Mouse (Mus musculus) T-helper 2 cell (primary cell): ENCODE data around the gene Itpkb.

ENCODE experiments used
- in situ Hi-C: fragments of 300-600 bp; cut with MboI, MseI; formaldehyde crosslinking; loops from one replicate; pipeline ENCODE4 v1.15.1; 2025; ENCODE audit warnings: high pct_unique_total_duplicates

Gene Itpkb

DNA sequence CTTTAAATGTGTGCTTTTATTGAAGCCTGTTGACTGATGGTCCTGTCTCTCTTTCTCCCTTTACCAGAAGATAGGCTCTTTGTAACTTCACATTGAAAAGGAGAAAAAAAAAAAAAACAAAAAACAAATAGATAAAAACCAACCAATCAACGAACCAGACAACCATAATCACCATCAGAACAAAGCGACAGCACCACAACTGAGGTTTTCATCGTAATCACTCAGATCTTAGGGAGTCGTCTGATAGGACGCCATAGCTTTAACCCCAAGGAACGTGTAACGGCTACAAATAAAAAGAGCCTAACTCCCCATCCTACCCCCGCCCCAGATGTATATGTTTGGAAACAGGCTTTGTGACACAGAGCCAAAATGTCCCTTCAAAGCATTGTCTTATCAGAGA, 8.1 kb downstream of the Itpkb start:
- in situ Hi-C loops, result loop anchor here (25.0 kb wide), 1 partner anchor 1801 kb away; the partner anchor contains the start of gene Kif26b

DNA sequence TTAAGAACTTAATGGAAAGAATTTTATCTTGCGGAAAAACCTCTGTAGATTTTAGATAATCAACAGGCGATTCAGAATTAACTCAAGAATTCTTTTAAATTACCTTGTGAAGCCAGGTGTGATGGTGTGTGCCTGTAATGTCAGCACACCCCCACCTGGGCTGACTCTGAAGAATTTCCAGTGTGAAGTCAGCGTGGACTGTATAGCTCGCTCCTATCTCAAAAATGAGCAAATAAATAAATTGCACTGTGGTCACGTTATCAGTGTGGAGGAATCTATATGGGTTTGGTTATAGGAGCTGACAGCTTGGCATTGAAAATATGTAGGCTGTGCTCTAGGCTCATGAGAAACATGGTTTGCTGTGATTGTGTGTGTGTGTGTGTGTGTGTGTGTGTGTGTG, 8.9 kb downstream of the Itpkb start:
- in situ Hi-C loops, result loop anchor here (25.0 kb wide), 1 partner anchor 1802 kb away; the partner anchor contains the start of gene Kif26b

DNA sequence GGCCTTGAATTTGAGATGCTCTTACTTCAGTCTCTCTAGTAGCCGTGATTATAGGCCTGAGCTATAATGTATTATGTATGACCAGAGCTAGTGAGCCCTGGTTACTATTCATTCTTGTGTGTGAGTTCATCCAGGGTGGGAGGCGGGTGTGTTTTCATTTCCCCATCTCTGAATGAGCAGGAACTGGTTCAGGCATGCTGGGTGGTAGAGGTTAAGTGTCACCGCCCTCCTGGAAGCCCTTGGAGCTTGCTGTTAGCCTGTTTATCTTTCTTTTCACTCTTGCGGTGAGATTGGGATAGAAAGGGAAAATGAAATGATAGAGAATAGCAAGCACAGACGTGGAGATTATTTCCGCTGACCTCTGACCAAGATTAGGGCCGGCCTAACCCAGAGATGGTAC, 12.7 kb downstream of the Itpkb start:
- in situ Hi-C loops, result loop anchor here (25.0 kb wide), 1 partner anchor 1806 kb away; the partner anchor contains the start of gene Kif26b

DNA sequence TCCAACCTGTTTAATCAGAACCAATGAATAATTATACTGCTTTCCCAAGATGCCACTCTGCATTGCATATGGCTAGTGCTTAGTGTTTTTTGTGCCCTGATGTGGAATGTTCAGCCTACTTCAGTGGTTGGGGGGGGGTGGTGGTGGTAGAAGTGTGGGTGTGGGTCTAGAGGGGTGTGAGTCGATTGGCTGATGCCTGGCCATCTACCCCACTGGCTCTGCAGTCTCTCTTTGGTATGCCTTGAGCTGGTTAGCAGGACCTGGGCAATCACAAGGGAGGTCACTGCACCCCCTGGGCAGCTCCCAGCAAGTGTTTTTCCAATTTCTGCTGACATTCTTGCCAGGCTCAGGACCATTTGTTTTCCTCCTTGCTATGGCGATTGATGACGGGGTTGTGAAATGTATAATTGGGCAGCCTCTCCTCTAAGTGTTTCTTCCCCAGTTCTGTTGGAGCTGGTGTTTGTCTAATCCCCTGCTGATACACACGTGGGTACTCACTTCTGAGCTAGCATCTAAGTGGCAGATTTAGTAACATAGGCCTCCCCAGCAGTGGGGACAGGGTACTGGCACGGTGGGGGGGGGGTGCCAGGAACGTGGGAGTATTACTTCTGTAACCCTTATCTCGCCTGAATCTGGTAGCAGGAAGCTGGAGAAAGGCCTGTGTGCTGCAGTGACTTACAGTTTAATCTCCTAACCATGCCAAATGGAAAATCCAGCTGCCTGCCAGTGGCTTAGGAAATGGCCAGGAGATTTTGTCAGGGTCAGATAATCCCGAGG, 13.3 kb downstream of the Itpkb start:
- in situ Hi-C loops, result loop anchor here (25.0 kb wide), 1 partner anchor 1806 kb away; the partner anchor contains the start of gene Kif26b

DNA sequence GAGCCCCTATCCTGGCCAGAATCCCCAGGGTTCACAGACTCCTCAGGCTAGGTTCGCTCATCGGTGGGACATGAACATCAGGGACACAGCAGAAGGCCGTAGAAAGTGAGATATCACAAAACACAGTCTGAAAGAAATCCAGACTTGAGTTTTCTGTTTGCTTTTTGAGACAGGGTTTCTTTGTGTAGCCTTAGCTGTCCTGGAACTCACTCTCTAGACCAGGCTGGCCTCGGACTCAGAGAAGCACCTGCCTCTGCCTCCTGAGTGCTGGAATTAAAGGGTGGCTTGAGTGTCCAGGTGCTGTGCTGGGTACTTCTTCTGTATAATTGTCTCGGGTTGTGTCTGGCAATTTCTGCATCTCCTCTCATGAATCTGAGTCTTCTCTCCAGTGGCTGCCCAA, 14.8 kb downstream of the Itpkb start:
- in situ Hi-C loops, result loop anchor here (25.0 kb wide), 1 partner anchor 1808 kb away; the partner anchor contains the start of gene Kif26b

DNA sequence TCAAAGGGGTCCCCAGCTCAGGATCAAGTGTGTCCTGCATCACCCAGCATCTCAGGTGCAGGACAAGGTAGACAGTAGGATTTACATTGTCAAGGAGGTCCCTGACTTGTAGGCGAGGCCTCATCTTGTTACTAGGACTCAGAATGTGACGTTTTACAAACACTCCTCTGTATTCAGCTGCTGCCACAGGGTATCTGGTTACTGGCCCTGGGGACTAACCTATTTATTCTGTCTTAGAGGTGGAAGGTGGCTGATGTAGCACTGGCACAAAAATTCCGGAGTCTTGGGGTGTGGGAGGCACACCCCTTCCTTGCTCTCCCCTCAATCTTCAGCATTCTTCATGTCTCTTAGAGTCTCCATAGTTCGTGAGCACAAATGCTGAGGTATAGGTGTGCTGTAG, 16.8 kb downstream of the Itpkb start:
- in situ Hi-C loops, result loop anchor here (25.0 kb wide), 1 partner anchor 1810 kb away; the partner anchor contains the start of gene Kif26b

DNA sequence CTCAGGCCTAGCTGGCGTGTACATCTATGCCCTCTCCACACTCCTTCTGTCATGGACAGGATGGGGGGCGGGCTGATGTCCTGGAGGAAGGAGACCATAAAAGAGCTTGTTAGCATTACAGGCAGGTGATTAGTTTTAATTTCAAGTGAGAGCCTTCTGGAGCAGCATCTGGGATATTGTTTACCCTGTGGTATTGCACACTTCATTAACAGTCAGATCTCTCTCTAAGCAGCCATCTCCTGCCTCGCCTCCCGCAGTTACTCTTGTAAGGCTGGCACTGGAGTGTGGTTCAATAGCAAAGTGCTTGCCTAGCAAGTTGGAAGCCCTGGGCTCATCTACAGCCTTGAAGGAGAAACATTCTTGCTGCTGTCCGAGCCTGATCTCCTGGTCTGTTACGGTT, 17.6 kb downstream of the Itpkb start:
- in situ Hi-C loops, result loop anchor here (25.0 kb wide), 1 partner anchor 1811 kb away; the partner anchor contains the start of gene Kif26b

DNA sequence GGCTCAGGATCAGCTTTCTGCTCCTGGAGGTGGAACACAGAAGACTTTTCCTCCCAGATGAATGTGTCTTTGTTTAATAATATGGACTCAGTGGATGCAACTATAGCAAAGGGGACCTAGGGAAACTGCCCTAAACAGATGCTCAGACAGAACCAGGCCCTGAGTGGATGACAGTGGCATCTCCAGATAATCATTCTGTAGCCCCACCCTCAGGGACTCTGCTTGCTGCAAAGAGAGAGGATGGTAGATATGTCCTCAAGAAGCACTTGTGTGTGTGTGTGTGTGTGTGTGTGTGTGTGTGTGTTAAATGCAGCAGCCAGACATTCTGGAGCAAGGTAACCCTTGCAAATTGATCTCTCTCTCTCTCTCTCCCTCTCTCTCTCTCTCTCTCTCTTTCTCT, 18.8 kb downstream of the Itpkb start:
- in situ Hi-C loops, result loop anchor here (25.0 kb wide), 1 partner anchor 1812 kb away; the partner anchor contains the start of gene Kif26b

DNA sequence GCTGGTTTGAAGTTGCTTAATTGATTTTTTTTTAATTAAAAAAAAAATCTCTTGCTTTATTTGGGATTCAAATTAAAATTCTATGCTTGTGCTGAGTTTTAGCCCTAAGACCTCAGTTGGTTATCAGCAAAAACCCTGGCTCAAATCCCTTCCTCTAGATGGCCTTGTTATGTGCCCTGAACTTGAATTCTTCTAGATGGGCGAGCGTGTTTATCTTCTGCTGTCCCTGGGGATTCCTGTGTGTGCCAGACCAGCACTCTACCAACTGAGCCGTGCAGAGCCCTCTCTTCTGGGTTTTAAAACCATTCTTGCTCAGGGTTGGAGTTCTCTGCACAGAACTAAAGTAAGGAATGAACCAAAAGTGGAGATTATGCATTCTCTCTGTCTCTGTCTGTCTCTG, 22.0 kb downstream of the Itpkb start:
- in situ Hi-C loops, result no loop called here

DNA sequence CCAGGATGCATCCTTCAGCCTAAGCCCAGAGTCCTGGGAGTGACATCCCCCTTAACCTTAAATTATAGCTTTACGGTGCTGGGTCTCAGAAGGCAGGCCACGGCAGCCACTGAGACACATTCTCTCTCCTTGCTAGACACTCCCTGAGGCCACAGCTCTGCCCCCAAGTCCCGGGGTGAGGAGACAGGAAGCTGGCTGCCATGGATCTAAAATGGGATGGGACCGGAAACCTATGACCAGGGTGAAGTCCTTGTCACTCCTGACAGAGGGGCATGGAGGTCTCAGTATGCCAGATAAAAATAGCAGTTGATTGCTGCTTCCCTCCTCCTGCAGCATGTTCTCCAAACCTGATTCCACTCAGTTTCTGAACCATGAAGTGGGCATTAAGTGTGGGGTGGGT, 23.8 kb downstream of the Itpkb start:
- in situ Hi-C loops, result no loop called here

DNA sequence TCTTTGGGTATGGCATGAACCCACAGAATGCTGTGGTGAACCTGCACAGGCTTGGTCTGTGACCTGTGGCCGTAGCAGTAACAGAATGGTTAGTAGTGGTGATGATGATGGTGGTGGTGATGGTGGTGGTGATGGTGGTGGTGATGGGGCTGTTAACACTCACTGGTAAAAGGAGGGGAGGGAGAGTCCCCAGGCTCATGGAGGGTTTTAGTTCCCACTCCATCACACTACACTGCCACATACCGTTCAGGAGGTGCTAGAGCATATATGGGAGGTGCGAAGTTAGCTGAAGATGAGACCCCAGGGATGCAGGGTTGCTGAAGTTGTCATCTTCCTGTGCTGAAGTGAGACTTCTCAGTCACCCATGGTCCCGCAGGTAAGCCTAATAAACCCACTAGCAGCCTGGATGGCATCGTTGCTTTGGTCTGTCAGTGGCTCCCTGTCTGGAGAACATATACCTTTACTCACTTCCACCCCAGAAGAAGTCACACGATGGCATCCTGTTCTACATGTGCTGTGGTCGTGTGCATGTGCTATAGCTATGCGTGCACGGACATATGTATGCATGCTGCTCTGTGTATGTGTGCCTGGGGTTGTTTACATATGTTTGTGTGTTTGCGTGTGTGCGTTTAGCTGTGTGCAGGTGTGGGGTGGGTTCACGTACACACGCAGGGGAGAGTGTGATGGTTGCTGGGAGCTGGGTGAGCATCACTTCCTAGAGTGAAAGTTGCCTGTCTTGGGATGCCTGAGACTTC, 24.9 kb downstream of the Itpkb start:
- in situ Hi-C loops, result no loop called here

DNA sequence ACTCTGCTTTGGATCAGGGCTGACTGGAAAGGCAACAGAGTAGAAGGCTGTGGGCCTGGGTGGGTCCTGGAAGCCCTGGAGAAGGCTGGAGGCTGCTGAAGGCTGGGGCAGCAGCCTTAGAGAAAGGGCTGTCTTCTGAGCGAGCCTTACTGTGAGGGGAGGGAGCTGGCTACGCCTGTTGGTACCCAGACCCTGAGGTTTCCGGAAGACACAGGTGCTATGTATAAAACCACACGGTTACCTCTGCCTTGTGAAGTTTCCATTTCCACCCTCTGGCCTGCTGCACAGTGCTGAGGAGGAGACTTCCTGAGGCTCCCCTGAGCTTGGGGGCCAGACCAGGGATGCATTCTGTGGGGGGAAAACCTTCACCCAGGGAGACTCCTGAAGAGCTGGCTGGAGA, 25.9 kb downstream of the Itpkb start:
- in situ Hi-C loops, result no loop called here

DNA sequence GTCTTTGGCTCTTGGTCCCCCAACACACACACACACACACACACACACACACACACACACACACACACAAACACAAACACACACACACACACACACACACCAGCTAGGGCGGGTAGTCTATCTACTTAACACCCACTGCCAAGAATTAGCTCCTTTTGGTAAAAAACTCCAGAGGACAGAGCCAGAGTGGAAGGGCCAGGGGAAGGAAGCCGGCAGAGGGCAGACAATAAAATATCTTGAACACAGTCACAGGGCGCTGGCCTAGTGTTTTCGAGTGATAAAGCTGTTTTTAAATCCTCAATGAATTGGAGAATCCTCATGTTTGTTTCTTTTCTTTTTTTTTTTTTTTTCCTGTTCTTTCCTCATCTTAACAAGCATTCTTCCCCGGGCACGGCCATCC, 26.6 kb downstream of the Itpkb start:
- in situ Hi-C loops, result no loop called here

DNA sequence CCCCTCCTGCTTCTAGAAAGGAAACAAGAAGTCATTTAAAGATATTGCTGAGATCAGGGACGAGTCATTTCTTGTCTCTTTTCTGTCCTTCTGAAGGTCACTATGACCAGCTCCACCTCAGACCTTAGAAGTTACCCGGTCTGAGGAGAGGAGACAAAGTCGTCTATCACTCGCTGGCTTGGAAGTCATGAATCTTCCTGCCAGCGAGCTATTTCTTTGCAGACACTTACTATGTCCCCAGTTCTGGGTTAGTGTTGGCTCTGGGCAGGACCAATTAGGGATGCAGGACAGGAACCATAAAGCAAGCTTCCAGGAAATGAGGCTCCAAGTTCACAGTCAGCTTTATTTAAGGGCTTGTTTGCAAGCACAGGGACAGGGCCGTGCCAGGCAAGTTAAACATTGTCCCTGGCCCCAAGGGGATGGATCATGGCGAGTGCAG, 27.6 kb downstream of the Itpkb start:
- in situ Hi-C loops, result no loop called here

DNA sequence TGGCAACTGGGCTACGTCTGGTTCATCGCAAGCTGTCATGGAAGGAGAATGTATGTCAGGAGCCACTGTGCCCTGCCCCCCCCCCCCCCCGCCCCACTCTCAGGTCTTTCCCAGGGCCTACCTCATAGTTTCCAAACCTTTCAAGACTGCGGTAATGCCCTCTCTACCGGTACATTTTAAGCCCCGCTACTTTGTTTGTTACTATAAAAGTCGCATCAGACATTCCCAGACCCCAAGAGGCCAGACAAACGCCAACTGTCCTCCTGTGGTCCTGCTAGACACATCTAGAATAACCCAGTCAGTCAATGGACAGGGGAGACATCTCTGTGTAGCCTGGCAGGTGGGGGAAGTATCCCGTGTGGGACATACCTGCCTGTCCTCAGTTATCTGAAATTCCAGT, 28.2 kb downstream of the Itpkb start:
- in situ Hi-C loops, result no loop called here

DNA sequence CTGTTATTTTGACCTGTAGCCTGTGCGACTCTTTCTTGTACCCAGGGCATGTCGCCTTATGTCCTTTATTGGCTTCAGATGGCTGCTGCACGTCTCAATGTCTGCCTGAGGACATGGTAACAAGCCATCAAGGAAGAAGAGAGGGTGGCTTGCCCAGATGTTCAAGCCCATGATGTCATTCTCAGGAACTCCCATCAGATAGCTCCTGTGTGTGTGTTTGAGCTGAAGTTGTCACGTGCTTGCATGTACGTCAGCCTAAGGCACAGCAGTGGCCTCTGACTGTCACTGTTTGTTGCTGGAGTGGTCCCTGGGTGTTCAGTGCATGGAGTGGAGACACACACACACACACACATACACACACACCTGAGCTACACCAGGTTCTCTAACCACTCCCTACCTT, 29.0 kb downstream of the Itpkb start:
- in situ Hi-C loops, result no loop called here

DNA sequence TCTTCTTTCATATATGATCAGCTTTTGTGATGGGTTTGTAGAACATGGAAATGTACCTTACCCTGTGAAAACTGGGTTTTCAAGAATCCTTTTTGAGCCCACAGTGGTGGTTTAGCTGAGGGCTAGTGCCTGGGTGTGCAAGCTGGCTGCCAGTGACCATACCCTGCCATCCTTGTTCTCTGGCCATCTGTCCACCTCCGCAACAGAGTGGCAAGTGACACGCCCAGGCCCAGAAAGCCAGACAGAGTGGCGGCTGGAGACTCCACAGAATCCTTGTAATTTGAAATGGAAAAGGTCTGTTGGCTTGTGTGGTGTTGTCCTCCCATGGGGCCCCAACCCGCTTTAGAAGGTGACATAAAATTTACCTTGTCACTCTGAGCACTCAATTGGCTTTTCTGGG, 31.9 kb downstream of the Itpkb start:
- in situ Hi-C loops, result loop anchor here (5.0 kb wide), 1 partner anchor 40 kb away; no protein-coding TSS in a partner anchor

DNA sequence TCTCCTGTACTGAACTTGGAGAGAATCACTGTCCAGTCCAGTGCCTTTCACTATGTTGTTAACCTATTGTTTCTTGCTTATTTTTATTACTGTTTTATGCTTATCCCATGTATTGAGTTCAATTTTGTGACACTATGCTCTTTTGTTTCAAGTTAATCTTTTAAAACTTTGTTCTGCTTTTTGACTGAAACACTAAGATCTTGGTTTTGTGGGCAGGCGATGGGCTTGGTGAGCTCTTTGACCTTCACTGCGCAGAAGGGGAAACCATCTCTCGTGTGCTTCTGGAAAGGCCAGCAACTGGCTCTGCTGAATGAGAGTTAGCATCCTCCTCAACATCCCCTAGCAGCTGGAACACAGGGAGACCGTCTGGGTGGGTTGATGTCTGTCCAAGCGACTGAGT, 32.6 kb downstream of the Itpkb start:
- in situ Hi-C loops, result loop anchor here (5.0 kb wide), 1 partner anchor 39 kb away; no protein-coding TSS in a partner anchor

DNA sequence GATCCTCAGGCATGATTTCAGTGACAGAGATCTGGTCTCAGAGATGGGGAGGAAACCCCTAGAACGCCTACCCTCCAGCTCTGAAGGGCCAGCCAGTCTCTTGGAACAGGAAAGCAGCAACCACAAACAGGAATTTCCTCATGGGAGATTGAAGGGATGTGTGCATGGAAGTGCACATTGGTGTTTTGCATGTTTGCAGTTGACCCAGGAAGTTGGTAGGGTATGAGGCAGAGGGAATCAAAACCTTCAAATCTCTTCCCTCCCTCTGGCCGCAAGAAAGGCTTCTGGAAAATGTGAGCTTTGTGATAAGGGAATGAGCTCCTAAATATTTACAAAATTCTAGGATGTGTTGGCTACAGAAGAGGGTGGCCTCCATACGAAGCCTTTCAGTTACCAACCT, 33.0 kb downstream of the Itpkb start:
- in situ Hi-C loops, result loop anchor here (5.0 kb wide), 1 partner anchor 39 kb away; no protein-coding TSS in a partner anchor

DNA sequence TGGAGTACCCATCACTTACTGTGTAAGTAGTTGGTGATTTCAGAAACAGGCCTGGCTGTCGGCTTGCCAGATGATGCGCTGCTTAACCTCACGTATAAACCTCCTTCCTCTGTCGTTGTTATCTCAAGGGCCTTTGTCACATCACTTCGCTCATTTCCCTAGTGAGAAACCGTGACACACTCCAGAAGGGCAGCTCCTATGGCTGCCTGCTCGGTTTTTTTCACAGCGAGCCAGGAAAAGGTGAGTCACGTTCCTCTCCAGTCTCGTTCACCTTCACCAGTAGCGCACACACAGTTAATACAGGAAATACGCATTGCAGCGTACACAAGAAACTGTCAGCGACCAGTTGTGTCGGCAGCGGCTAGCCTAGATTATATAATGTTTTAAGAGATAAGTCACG, 33.7 kb downstream of the Itpkb start:
- in situ Hi-C loops, result loop anchor here (5.0 kb wide), 1 partner anchor 38 kb away; no protein-coding TSS in a partner anchor

DNA sequence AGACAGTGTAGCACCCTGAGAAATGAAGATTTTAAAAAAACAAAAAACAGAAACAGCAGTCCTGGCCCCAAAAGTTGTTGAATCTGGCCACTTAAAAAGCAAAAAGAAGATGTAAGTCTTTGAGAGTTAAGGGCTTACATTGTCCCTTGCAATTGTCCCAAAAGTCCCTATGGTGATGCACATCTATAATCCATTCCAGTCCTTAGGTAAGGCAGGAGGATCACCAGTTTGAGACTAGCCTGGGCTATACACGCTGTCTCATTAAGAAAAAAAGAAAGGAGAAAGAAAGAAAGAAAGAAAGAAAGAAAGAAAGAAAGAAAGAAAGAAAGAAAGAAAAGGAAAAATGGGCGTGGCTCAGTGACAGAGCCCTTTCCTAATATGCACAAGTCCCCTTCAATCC, 34.4 kb downstream of the Itpkb start:
- in situ Hi-C loops, result loop anchor here (5.0 kb wide), 1 partner anchor 38 kb away; no protein-coding TSS in a partner anchor

DNA sequence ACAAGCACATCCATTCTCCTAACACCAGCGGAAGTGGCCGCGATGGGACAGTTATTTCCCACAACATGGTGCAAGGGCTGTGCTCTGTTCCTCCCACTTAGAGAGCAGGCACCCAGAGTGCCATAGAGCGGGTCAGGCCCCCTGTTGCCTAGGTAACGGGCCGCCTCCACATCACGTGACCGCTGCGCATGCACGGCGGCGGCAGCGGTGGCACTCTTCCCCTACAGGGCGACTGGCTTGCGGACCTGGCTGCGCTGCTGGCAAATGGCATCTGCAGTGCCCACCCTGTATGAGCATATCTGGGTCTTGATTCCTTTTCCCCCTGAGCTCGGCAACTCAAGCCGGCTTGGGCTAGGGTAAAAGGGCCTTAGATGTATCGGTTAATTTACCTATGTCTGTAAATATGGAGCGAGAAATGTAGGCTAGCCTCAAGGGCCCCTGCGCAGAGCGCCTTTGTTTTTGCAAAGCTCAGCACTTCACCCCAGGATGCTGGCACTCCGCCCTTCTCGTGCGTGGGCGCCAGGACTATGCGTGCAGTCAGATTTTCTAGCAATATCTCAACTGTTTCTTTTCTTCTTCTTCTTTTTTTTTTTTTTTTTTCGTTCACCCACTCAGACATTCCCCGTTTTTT, 35.0 kb downstream of the Itpkb start:
- in situ Hi-C loops, result no loop called here
